ENCODE assay signal across 7 mouse cellular contexts in genomic region chr12:70494494-70495281, GRCm38 (mm10). TPM values are rescaled to one million over a fixed set of nuclear protein-coding genes. Genes with fewer than 3 reads are reported as not detected.
DNase-seq lines count a peak whose midpoint lies in the region; ATAC-seq and TF ChIP-seq lines count a peak whose summit lies in the region.

No protein-coding gene starts in this region.

- H3K27ac ChIP-seq in forebrain, embryonic 11.5 days (ENCODE audit: low read depth, low read length): no peak overlapping the region
- H3K27ac ChIP-seq in neural tube, embryonic 14.5 days (ENCODE audit: low read depth, low read length): no peak overlapping the region

- no peaks in the 10 kb centered on the region; the same call in 1 of the 2 replicates for H3K4me1 ChIP-seq in forebrain, embryonic 11.5 days (replicated peaks; ENCODE audit: control insufficient read depth, insufficient read depth, low read length)
- H3K4me1 ChIP-seq in lung, adult 2 months (ENCODE audit: control insufficient read depth, insufficient read depth, low read length): no peaks in the 10 kb centered on the region
- peaks cover 6% of the 10 kb centered on the region; the same call in 1 of the 2 replicates for H3K4me1 ChIP-seq in neural tube, embryonic 14.5 days (ENCODE audit: control insufficient read depth, insufficient read depth, low read length)

- TF ChIP-seq CTCF in C2C12 (IDR thresholded peaks at IDR 0.05; ENCODE audit: control insufficient read depth, insufficient read depth, insufficient read length): peak; percentile 15
- peak; percentile 32; the same call in 1 of the 2 replicates for TF ChIP-seq CTCF in lung, adult 2 months (IDR thresholded peaks at IDR 0.05; ENCODE audit: insufficient read depth, low read length)

- H3K9ac ChIP-seq in forebrain, embryonic 11.5 days (ENCODE audit: low read length): no peak overlapping the region
- H3K9ac ChIP-seq in neural tube, embryonic 14.5 days (replicated peaks; ENCODE audit: low read depth, low read length): no peak overlapping the region

- 0 out of 2 replicates have a peak, but pooled peaks have one; percentile 47 for ATAC-seq in cerebellum, adult (ENCODE audit: insufficient number of reproducible peaks, low FRiP score, low TSS enrichment)
- ATAC-seq in forebrain, embryonic 11.5 days (replicated peaks; ENCODE audit: low FRiP score): peak; percentile 15; the same call in 1 of the 2 replicates
- peak; percentile 70 for ATAC-seq in inflammation-experienced regulatory T-cells, adult 6 months
- peak; percentile 58 for ATAC-seq in neural tube, embryonic 14.5 days (ENCODE audit: low read depth)

- H3K79me3 ChIP-seq in C2C12 (ENCODE audit: low read depth): no peaks in the 10 kb centered on the region

- H3K79me2 ChIP-seq in C2C12 (ENCODE audit: control insufficient read depth, insufficient read depth): no peaks in the 10 kb centered on the region

- WGBS in forebrain, embryonic 11.5 days: 61% methylated on average over 10 of the region's 10 CpGs
- 53% methylated on average over 10 of the region's 10 CpGs for WGBS in lung, adult 2 months
- WGBS in neural tube, embryonic 14.5 days: 58% methylated on average over 10 of the region's 10 CpGs

- no peaks in the 10 kb centered on the region; the same call in 1 of the 2 replicates for H3K9me3 ChIP-seq in forebrain, embryonic 11.5 days (ENCODE audit: control insufficient read depth, low read length)
- no peaks in the 10 kb centered on the region for H3K9me3 ChIP-seq in neural tube, embryonic 14.5 days (ENCODE audit: control insufficient read depth, low read length)

- H3K4me3 ChIP-seq in C2C12 (ENCODE audit: insufficient read depth, poor library complexity, severe bottlenecking): no peak overlapping the region
- no peak overlapping the region for H3K4me3 ChIP-seq in forebrain, embryonic 11.5 days (ENCODE audit: low read depth, low read length)
- no peak overlapping the region for H3K4me3 ChIP-seq in lung, adult 2 months (replicated peaks; ENCODE audit: extremely low read depth, low read depth, low read length)
- no peak overlapping the region for H3K4me3 ChIP-seq in neural tube, embryonic 14.5 days (ENCODE audit: low read depth, low read length)

- no peak for TF ChIP-seq POLR2A in lung, adult 2 months (IDR thresholded peaks at IDR 0.05; ENCODE audit: borderline replicate concordance, extremely low read depth, low read depth, low read length)

- no peak overlapping the region for H3K4me2 ChIP-seq in forebrain, embryonic 11.5 days (ENCODE audit: low read depth, low read length, severe bottlenecking)
- no peak overlapping the region for H3K4me2 ChIP-seq in neural tube, embryonic 14.5 days (ENCODE audit: low read depth, low read length)

- H3K27me3 ChIP-seq in C2C12 (ENCODE audit: control insufficient read depth, insufficient read depth, insufficient read length): no peaks in the 10 kb centered on the region
- H3K27me3 ChIP-seq in forebrain, embryonic 11.5 days (ENCODE audit: control insufficient read depth, insufficient read depth, low read length): no peaks in the 10 kb centered on the region
- H3K27me3 ChIP-seq in neural tube, embryonic 14.5 days (ENCODE audit: control insufficient read depth, insufficient read depth, low read length): no peaks in the 10 kb centered on the region

- peak; percentile 77 for DNase-seq in 416B (ENCODE audit: low read depth)
- DNase-seq in forebrain, embryonic 11.5 days (ENCODE audit: low spot score): peak; percentile 66
- peak; percentile 43 for DNase-seq in lung, adult 2 months

- no peaks in the 10 kb centered on the region for H3K36me3 ChIP-seq in C2C12 (ENCODE audit: control insufficient read depth, insufficient read depth)
- H3K36me3 ChIP-seq in forebrain, embryonic 11.5 days (ENCODE audit: control insufficient read depth, insufficient read depth, low read length): no peaks in the 10 kb centered on the region
- no peaks in the 10 kb centered on the region for H3K36me3 ChIP-seq in neural tube, embryonic 14.5 days (ENCODE audit: control insufficient read depth, insufficient read depth, low read length)

- H3ac ChIP-seq in C2C12 (ENCODE audit: control insufficient read depth, insufficient read length, low read depth): no peak overlapping the region

TF ChIP-seq in C2C12, 6 proteins besides CTCF, POLR2A, EP300 and RAD21:
- no peak for TF ChIP-seq FOSL1 (IDR thresholded peaks at IDR 0.05; ENCODE audit: insufficient read depth, low read length, poor library complexity, severe bottlenecking)
- TF ChIP-seq USF1 (IDR thresholded peaks at IDR 0.05; ENCODE audit: low read depth): no peak
- TF ChIP-seq MAX (IDR thresholded peaks at IDR 0.05): no peak
- no peak for TF ChIP-seq CEBPB (IDR thresholded peaks at IDR 0.05; ENCODE audit: low read depth)
- TF ChIP-seq MYOG (IDR thresholded peaks at IDR 0.05; ENCODE audit: control insufficient read depth, extremely low read depth, insufficient read length): no peak
- TF ChIP-seq MYOD1 (IDR thresholded peaks at IDR 0.05; ENCODE audit: control insufficient read depth, insufficient read length, low read depth): no peak

RNA-seq across cellular contexts. Expression of gene Tmx1, which starts 41.8 kb away (rescaled TPM):
- polyA plus RNA-seq in C2C12 (2012; fragmentation: generic; extraction: Trizol): 23.2 TPM
- 108 and 124 TPM in 2 replicates for polyA plus RNA-seq in forebrain, embryonic 11.5 days (2014; fragmentation: Nextera tagmentation; extraction: Ambion mirVana)
- 100 to 1,000 TPM; 114 to 126 (median 125) TPM for polyA plus RNA-seq in inflammation-experienced regulatory T-cells, adult 6 months (2017; shearing (Covaris generic))
- 5.2 and 9.1 TPM in 2 replicates for polyA plus RNA-seq in lung, adult 2 months (2012; rRNA removed)
- 94.7 and 131 TPM in 2 replicates for polyA plus RNA-seq in neural tube, embryonic 14.5 days (2014; fragmentation: Nextera tagmentation; extraction: Ambion mirVana)

Comparison
In these comparisons a context has a peak if more than half of its experiments do, and no peak if none do; other contexts are left out.
1. ATAC-seq: peak in every context shown above with its lines; median percentile 70 in inflammation-experienced regulatory T-cells, adult 6 months; 58 in neural tube, embryonic 14.5 days; 47 in cerebellum, adult; 15 in forebrain, embryonic 11.5 days.